In genomic region chr2:36204595-36204994, GRCm38 (mm10) we compare ENCODE assay signal across 14 mouse cellular contexts.
"Had no signal": no experiment of that assay in that cellular context is flagged by ENCODE, and none has a peak within 500 bp of the region (broad histone marks: within the 10 kb centered on the region; RNA-seq: fewer than 3 reads in every experiment).

No protein-coding gene starts in this region.

- H3K4me2 ChIP-seq: midbrain, embryonic 11.5 days had no signal

- H3K9ac ChIP-seq: intestine, embryonic 15.5 days; kidney, embryonic 15.5 days; limb, embryonic 15.5 days; lung, embryonic 14.5 days; stomach, embryonic 15.5 days had no signal

- H3K27ac ChIP-seq: intestine, embryonic 15.5 days; kidney, embryonic 15.5 days; left cerebral cortex, adult 2 months; limb, embryonic 15.5 days; midbrain, embryonic 15.5 days; stomach, embryonic 15.5 days had no signal

- H3K36me3 ChIP-seq: intestine, embryonic 15.5 days; kidney, embryonic 15.5 days; limb, embryonic 15.5 days; midbrain, embryonic 15.5 days; stomach, embryonic 15.5 days had no signal

- H3K4me3 ChIP-seq: intestine, embryonic 15.5 days; kidney, embryonic 15.5 days; left cerebral cortex, adult 2 months; midbrain, embryonic 15.5 days; stomach, embryonic 15.5 days had no signal

- ATAC-seq: intestine, embryonic 15.5 days; midbrain, embryonic 15.5 days had no signal

- DNase-seq: kidney, adult 18-20 months; kidney, postnatal 25 days; lung, embryonic 14.5 days; lung, postnatal 10 days; lung, postnatal 4 days; right cerebral cortex, postnatal 14 days; thymus, postnatal 36 days had no signal

- H3K9me3 ChIP-seq: intestine, embryonic 15.5 days; kidney, embryonic 15.5 days; limb, embryonic 15.5 days; midbrain, embryonic 15.5 days; stomach, embryonic 15.5 days had no signal
